Mouse (Mus musculus) lung, embryonic 16.5 days (tissue): Measurements from ENCODE around the gene C530008M17Rik. TPM values are rescaled to one million over a fixed set of nuclear protein-coding genes. Genes with fewer than 3 reads are reported as not detected.

ENCODE experiments used
- ATAC-seq: fragments of 200-750 bp; cut with Nextera tagmentation; 2 replicates; pipeline ENCODE4 v1.8.0; 2017; ENCODE audit warnings: low read depth, mild to moderate bottlenecking, moderate library complexity
- H3K27ac ChIP-seq: fragments of 300-500 bp; sonication (generic); 2 replicates; pipeline ENCODE4 v1.5.1; 2014; ENCODE audit warnings: mild to moderate bottlenecking, control low read depth, low read length
- H3K27me3 ChIP-seq: fragments of 300-500 bp; sonication (generic); 2 replicates; pipeline ENCODE4 v1.6.1; 2014; ENCODE audit warnings: low read depth, low read length, mixed read lengths; ENCODE audit not compliant: control insufficient read depth, insufficient read depth
- H3K36me3 ChIP-seq: fragments of 300-500 bp; sonication (generic); 2 replicates; pipeline ENCODE4 v1.6.1; 2014; ENCODE audit warnings: low read length; ENCODE audit not compliant: control insufficient read depth, insufficient read depth
- H3K4me1 ChIP-seq: fragments of 300-500 bp; sonication (generic); replicated peaks from 2 replicates; pipeline ENCODE4 v1.6.1; 2014; ENCODE audit warnings: low read length, mixed read lengths; ENCODE audit not compliant: control insufficient read depth, insufficient read depth
- H3K4me2 ChIP-seq: fragments of 300-500 bp; sonication (generic); 2 replicates; pipeline ENCODE4 v1.6.1; 2014; ENCODE audit warnings: low read depth, low read length, control low read depth
- H3K4me3 ChIP-seq: fragments of 300-500 bp; sonication (generic); 2 replicates; pipeline ENCODE4 v1.5.1; 2014; ENCODE audit warnings: mild to moderate bottlenecking, low read length, control low read depth
- H3K9ac ChIP-seq: fragments of 300-500 bp; sonication (generic); 2 replicates; pipeline ENCODE4 v1.6.1; 2014; ENCODE audit warnings: low read length, control low read depth
- H3K9me3 ChIP-seq: fragments of 300-500 bp; sonication (generic); 2 replicates; pipeline ENCODE4 v1.6.1; 2016; ENCODE audit warnings: low read length; ENCODE audit not compliant: control insufficient read depth
- WGBS: fragments of 180-500 bp; shearing (Covaris S2); extraction: QIAGEN DNeasy Blood & Tissue Kit; methylation state at CpG from one replicate; pipeline ENCODE4 v1.1.7; 2014; 5-methylcytosine and 5-hydroxymethylcytosine counted together
- polyA plus RNA-seq: library from polyadenylated mRNA; unstranded; fragments of >200 nt; fragmentation: Nextera tagmentation; extraction: Ambion mirVana; gene quantifications from 2 replicates; pipeline ENCODE4 v1.2.1, GENCODE M21; 2015

The C530008M17Rik gene
- polyA plus RNA-seq, 1 experiment from 2014 or later, result 9.5 TPM

DNA sequence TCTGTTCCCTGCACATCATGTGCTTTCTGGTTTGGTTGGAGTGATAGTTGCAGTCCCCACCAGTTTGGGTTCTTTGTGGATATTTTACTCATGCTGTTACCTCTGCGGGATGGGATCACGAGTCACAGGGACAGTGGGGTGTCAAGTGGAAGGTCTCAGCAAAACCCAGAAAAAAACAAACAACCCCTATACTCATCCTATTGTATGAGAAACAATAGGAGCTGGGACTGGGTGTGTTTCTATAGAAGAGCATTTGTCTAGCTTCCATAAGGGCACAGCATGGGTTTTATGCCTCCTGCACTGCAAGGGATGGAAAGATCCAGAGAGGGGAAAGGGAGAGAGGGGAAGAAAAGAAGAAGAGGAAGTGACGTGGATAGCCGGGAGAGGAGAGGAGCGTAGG, 96.0 kb downstream of the C530008M17Rik start:
- Histone ChIP-seq H3K4me1 (no peaks in the 10 kb centered on the region), H3K36me3 (no peaks in the 10 kb centered on the region), H3K27me3 (no peaks in the 10 kb centered on the region), H3K27ac (no peak overlapping the region), H3K9ac (no peak overlapping the region), H3K4me3 (no peak overlapping the region), H3K4me2 (no peak overlapping the region), H3K9me3 (0 out of 2 replicates have a peak, but pooled peaks cover 3% of the 10 kb centered on the region)
- WGBS, result 80% methylated on average over 5 of the region's 5 CpGs
- no peak for ATAC-seq

DNA sequence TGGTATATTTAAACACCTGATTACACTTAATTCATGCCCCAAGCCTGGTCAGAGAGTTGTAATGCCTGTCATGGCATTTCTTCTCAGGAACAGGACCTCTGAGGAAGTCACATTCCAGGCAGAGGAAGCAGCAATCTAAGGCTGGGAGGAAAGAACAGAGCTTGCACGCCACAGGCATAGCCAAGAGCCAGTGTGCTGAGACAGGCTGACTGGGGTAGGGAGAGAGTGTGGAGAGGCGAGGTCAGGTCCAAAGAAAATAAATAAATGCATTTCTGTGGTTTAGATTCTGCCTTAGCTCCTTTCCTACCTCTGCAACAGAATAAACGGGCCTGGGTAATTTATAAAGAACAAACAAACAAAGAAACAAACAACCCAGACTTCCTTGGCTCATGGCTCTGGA, 104.0 kb downstream of the C530008M17Rik start:
- no peak overlapping the region for H3K9ac ChIP-seq
- no peaks in the 10 kb centered on the region for H3K36me3 ChIP-seq
- no peak for ATAC-seq
- no peak overlapping the region for H3K4me3 ChIP-seq
- H3K27me3 ChIP-seq, result no peaks in the 10 kb centered on the region
- H3K4me1 ChIP-seq, result peaks cover 10% of the 10 kb centered on the region; the same call in 1 of the 2 replicates
- H3K27ac ChIP-seq, result no peak overlapping the region
- no peak overlapping the region for H3K4me2 ChIP-seq
- 53% methylated on average over 3 of the region's 3 CpGs for WGBS
- 0 out of 2 replicates have a peak, but pooled peaks cover 3% of the 10 kb centered on the region for H3K9me3 ChIP-seq

DNA sequence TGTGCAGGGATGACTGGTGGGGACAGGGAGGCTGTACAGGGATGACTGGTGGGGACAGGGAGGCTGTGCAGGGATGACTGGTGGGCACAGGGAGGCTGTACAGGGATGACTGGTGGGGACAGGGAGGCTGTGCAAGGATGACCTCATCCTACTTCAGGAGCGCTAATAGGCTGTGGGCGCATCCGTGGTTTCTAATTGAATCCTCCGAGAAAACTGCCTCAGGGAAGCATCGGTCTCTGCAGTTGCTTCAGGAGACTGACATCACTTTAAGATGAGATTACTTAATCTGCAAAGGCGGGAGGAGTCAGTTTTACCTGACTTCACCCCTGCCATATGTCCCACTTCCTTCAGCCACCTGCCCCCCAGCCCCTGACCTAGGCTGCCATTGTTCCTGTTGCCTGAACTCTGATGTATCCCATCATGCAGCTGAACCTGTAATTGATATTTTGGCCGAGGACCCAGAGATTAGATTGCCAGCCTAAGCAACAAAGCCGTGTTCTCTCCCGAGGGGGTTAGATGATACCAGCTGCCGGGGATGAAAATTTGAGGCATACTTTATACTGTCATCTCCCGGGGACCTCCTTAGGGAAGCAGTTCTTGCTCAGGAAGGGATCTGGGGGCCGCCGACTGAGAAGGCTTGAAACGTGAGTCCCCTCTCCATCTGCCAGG, 105.9 kb downstream of the C530008M17Rik start:
- no peak for ATAC-seq
- H3K4me2 ChIP-seq, result no peak overlapping the region
- H3K9me3 ChIP-seq, result 0 out of 2 replicates have a peak, but pooled peaks cover 2% of the 10 kb centered on the region
- H3K36me3 ChIP-seq, result no peaks in the 10 kb centered on the region
- no peak overlapping the region for H3K4me3 ChIP-seq
- WGBS, result 61% methylated on average over 14 of the region's 14 CpGs
- H3K27me3 ChIP-seq, result no peaks in the 10 kb centered on the region
- H3K4me1 ChIP-seq, result peaks cover 10% of the 10 kb centered on the region; the same call in 1 of the 2 replicates
- H3K27ac ChIP-seq, result no peak overlapping the region
- H3K9ac ChIP-seq, result no peak overlapping the region

DNA sequence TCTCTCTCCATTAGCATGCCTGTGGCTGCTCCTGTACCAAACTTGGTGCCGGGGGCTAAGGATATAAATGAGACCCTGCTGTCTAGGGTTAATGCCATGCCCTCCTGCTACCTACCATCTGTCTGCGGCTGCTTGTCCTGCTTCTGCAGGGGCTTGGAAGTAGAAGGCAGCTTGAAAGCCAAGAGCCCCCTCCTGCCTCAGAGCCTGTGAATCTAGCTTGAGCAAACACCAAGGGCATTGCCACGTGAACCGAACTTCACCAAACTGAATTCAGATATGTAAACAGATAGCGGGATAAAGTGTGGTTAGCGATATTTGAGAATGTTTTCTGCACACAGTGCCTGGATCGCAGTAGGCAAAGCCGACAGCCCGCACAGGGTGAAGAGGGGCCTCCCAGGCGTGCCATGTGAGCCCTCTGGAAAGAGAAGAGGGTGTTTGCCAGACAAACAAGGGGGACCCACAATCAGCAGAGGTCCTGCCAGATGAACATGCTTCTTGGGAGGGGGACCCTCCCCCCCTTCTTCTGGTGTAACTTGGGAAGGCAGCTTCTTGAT, 106.9 kb downstream of the C530008M17Rik start:
- H3K27ac ChIP-seq, result peak overlapping the region; percentile 31
- ATAC-seq, result peak; percentile 53

DNA sequence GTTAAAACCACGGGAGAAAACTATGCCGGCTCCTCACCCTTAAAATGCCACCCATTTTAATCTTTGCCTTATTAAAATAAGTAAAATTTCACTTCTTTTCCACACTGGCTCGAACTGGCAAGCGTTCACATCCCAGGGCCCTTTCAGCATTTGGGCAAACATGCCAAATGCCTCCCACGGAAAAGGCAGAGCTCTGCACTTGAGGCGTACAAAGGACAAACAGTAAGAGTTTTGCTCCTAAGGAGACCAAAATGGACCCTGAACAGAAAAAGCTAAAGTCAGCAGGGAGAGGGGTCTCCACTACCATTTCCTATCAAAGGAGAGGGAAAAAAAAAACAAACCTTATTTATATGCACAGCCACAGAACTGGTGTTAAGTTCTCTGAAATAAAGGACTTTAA, 107.4 kb downstream of the C530008M17Rik start:
- WGBS, result 35% methylated on average over 6 of the region's 6 CpGs
- H3K9me3 ChIP-seq, result no peaks in the 10 kb centered on the region
- no peaks in the 10 kb centered on the region for H3K27me3 ChIP-seq
- H3K4me3 ChIP-seq, result no peak overlapping the region
- 0 out of 2 replicates have a peak, but pooled peaks have one; percentile 37 for ATAC-seq
- peak overlapping the region; percentile 32 for H3K4me2 ChIP-seq
- peaks cover 10% of the 10 kb centered on the region; the same call in 1 of the 2 replicates for H3K4me1 ChIP-seq
- peak overlapping the region; percentile 31 for H3K27ac ChIP-seq
- H3K9ac ChIP-seq, result no peak overlapping the region
- H3K36me3 ChIP-seq, result no peaks in the 10 kb centered on the region

More for the DNA sequence above, 106.9 kb downstream of the C530008M17Rik start:
- H3K9ac ChIP-seq, result no peak overlapping the region
- H3K4me1 ChIP-seq, result peaks cover 10% of the 10 kb centered on the region; the same call in 1 of the 2 replicates
- H3K36me3 ChIP-seq, result no peaks in the 10 kb centered on the region
- H3K9me3 ChIP-seq, result no peaks in the 10 kb centered on the region
- peak overlapping the region; percentile 32 for H3K4me2 ChIP-seq
- no peak overlapping the region for H3K4me3 ChIP-seq
- 30% methylated on average over 10 of the region's 10 CpGs for WGBS
- H3K27me3 ChIP-seq, result no peaks in the 10 kb centered on the region

DNA sequence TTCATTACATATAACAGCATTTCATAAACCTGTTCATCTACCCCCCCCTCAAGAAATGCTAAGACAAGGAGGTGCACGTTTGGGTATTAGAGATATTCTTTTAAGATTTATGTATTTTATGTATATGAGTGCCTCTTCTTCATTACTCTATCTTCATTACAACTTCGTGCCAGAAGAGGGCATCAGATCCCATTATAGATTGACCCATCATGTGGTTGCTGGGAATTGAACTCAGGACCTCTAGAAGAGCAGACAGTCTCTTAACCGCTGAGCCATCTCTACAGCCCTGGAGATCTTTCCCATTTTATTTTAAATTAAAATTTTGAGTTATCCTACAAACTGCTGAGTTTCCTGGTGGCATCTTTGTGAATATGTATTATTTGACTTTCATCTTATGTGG, 112.7 kb downstream of the C530008M17Rik start:
- H3K9ac ChIP-seq, result no peak overlapping the region
- H3K27ac ChIP-seq, result no peak overlapping the region
- H3K4me3 ChIP-seq, result no peak overlapping the region
- no peaks in the 10 kb centered on the region for H3K9me3 ChIP-seq
- no peak for ATAC-seq
- no peaks in the 10 kb centered on the region for H3K36me3 ChIP-seq
- H3K4me2 ChIP-seq, result no peak overlapping the region
- peaks cover 2% of the 10 kb centered on the region; the same call in 1 of the 2 replicates for H3K4me1 ChIP-seq
- 65% methylated on average over 3 of the region's 3 CpGs for WGBS
- no peaks in the 10 kb centered on the region for H3K27me3 ChIP-seq

DNA sequence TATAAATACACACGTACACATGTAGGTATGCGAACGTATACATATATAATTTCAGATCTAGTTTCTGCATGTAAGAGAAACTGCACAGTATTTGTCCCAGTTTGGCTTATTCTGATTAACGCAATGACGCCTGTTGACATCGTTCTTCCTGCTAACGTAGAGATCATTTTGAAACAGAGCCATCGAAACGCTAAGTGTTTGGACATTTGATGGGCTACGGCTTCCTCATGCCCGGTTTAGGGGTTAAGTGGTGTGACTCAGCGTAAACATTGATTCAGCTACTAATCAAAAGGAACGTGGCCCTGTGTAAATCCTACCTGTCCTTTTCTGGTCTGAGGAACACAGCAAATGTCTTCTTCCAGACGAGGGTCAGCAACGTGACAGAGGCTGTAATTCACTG, 113.3 kb downstream of the C530008M17Rik start:
- Histone ChIP-seq H3K27ac (no peak overlapping the region), H3K4me3 (no peak overlapping the region), H3K4me1 (0 out of 2 replicates have a peak, but pooled peaks cover 2% of the 10 kb centered on the region), H3K27me3 (no peaks in the 10 kb centered on the region), H3K9me3 (no peaks in the 10 kb centered on the region), H3K9ac (no peak overlapping the region), H3K4me2 (no peak overlapping the region), H3K36me3 (no peaks in the 10 kb centered on the region)
- no peak for ATAC-seq
- 52% methylated on average over 15 of the region's 15 CpGs for WGBS

DNA sequence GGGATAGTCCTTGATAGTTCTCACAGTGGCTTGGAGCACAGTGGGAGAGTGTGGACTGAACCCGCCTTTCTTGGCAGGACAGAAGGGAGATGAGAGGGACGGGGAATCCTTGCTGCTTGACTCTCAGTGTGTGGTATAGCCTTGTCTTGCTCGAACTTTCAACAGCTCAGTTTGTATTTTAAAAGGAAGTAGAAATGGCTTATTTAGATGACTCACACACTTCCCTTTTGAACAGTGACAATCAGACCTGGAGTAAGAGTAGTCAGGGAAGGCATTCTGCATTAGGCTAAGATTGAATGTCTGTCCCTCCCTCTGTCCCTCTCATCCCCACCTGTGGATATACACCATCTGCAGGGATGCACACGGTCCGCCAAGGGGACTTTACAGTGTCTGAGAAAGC, 115.1 kb downstream of the C530008M17Rik start:
- Histone ChIP-seq H3K27ac (no peak overlapping the region), H3K9ac (no peak overlapping the region), H3K27me3 (no peaks in the 10 kb centered on the region), H3K4me1 (no peaks in the 10 kb centered on the region), H3K4me2 (no peak overlapping the region), H3K4me3 (no peak overlapping the region), H3K36me3 (no peaks in the 10 kb centered on the region), H3K9me3 (no peaks in the 10 kb centered on the region)
- ATAC-seq, result no peak
- 85% methylated on average over 5 of the region's 5 CpGs for WGBS

DNA sequence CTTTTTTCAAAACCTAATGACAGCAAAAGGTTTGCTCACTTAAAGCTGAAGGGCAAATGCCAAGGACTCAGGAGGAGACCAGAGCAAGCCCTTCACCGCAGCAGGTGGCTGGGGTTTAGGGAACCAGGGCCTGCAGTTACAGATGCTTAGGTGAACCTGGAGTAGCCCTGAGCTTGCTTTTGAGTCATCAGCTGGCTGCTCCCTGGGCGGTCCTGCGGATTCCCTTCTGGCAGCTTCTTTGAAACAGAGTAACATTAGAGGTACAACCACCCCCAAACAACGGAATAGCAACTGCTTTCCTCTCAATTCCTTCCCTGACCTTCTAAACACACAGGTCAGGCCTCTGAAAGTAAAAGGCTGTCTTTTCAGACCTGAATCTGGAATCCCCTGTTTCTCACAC, 116.5 kb downstream of the C530008M17Rik start:
- 69% methylated on average over 4 of the region's 4 CpGs for WGBS
- H3K9ac ChIP-seq, result no peak overlapping the region
- ATAC-seq, result no peak
- no peak overlapping the region for H3K27ac ChIP-seq
- H3K4me3 ChIP-seq, result no peak overlapping the region
- no peaks in the 10 kb centered on the region for H3K36me3 ChIP-seq
- no peaks in the 10 kb centered on the region for H3K27me3 ChIP-seq
- H3K4me1 ChIP-seq, result no peaks in the 10 kb centered on the region
- no peaks in the 10 kb centered on the region for H3K9me3 ChIP-seq
- no peak overlapping the region for H3K4me2 ChIP-seq
